Mouse (Mus musculus): Measurements from ENCODE around the gene Tbc1d13. TPM values are rescaled to one million over a fixed set of nuclear protein-coding genes. Genes with fewer than 3 reads are reported as not detected.

The Tbc1d13 gene
- total RNA-seq, 2 experiments from 2014 or later, result 12.9 to 17.5 TPM

DNA sequence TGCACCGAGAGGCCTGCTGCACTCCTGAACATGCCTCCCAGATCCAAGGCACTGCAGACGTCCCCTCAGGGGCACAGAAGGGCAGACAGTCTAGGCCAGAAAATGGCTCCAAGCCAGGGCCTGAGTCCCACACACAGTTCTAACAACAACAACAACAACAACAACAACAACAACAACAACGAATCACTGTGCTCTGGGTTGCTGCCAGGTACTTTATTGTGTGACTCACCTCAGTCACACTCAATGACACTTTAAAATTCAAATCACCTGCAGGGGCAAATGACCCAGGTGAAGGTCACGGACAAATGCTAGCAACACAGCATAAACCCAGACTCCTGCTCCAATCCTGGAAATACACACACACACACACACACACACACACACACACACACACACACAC lies 64.5 kb downstream of the Tbc1d13 start:
- no peak for TF ChIP-seq CTCF (IDR thresholded peaks at IDR 0.05)
- Histone ChIP-seq H3K4me3 (no peak overlapping the region), H3K27ac (no peak overlapping the region)
- no peak for DNase-seq
- intact Hi-C loops (cut with DNase I), result no loop called here

DNA sequence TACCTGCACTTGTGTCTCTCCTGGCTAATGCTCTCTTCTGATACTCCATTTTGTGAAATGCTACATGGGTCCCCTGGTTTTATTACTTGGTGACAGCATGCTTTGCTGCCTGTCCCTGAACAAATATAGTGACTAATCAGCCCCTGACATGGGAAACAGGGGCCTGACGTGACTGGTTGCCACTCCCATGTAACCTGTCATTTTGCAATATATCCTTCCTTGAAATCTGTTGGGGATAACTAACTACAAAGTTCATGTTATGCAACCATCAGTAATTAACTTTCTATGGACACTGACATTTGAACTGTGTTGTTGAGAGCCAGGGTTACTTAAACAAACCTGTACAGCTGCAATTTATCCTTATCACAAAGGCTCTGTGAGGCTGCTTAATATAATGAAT lies 66.4 kb downstream of the Tbc1d13 start:
- no peak overlapping the region for H3K4me3 ChIP-seq
- H3K27ac ChIP-seq, result peak overlapping the region; percentile 41; the same call in 1 of the 2 replicates
- intact Hi-C loops (cut with DNase I), result no loop called here
- DNase-seq, result no peak
- TF ChIP-seq CTCF (IDR thresholded peaks at IDR 0.05), result no peak

DNA sequence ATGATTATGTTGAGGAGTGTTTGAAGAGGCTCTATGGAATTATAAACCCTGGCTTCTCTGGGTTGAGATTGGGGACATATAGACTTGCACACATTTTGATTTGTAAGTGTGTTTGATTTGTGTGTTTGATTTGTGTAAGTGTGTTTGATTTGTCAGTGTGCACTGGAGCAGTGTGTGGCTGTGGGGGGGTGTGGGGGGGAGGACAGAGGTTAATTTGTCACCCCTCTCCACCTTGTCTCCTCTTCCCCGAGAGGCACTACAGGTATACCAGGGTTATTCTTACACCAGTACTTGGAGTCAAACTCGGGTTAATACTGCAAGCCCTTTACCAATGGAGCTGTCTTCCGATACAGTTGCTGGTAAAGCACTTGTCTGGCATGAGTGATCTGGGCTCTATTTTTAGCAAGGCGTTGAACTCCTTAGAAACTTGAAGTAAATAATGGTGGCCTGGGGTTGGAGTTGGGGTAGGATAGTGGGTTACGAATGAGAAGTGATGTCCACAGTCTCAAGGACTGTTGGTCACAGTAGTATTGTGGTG lies 66.9 kb downstream of the Tbc1d13 start:
- intact Hi-C loops (cut with DNase I), result no loop called here
- DNase-seq, result no peak
- no peak for TF ChIP-seq CTCF (IDR thresholded peaks at IDR 0.05)
- H3K27ac ChIP-seq, result peak overlapping the region; percentile 41
- no peak overlapping the region for H3K4me3 ChIP-seq

Other genes starting within 250 kb of the Tbc1d13 start
- gene Odf2, start 244.5 kb upstream of the Tbc1d13 start, total RNA-seq (2021), result 10 to 100 TPM; 11.9 to 12.7 TPM
- gene Gle1, start 198.3 kb upstream of the Tbc1d13 start, total RNA-seq (2021), result 10 to 100 TPM; 23.2 to 28.3 TPM
- 10 to 100 TPM; 41.8 to 62.1 TPM for gene Sptan1, start 168.2 kb upstream of the Tbc1d13 start, total RNA-seq (2021)
- 1 to 10 TPM; 4.4 to 5.0 TPM for gene Wdr34, start 84.9 kb upstream of the Tbc1d13 start, total RNA-seq (2021)
- gene Set, start 76.4 kb upstream of the Tbc1d13 start, total RNA-seq (2021), result 100 to 1,000 TPM in 1 of 2 experiments, 10 to 100 TPM in 1; 93.8 to 110 TPM
- gene Pkn3, start 56.1 kb upstream of the Tbc1d13 start, total RNA-seq (2021), result 1 to 10 TPM; 3.6 to 4.1 TPM
- 1 to 10 TPM; 2.0 to 3.5 TPM for gene Zdhhc12, start 40.1 kb upstream of the Tbc1d13 start, total RNA-seq (2021)
- 10 to 100 TPM; 23.1 to 25.2 TPM for gene Zer1, start 9.2 kb upstream of the Tbc1d13 start, total RNA-seq (2021)
- gene Endog, start 37.7 kb downstream of the Tbc1d13 start, total RNA-seq (2021), result 10 to 100 TPM; 50.8 to 67.6 TPM
- 1 to 10 TPM; 4.2 to 4.5 TPM for gene Spout1, start 44.7 kb downstream of the Tbc1d13 start, total RNA-seq (2021)
- 10 to 100 TPM; 23.4 to 30.3 TPM for gene Kyat1, start 72.1 kb downstream of the Tbc1d13 start, total RNA-seq (2021)
- 10 to 100 TPM; 19.6 to 37.9 TPM for gene Lrrc8a, start 104.0 kb downstream of the Tbc1d13 start, total RNA-seq (2021)
- gene Gm28035, start 106.8 kb downstream of the Tbc1d13 start, total RNA-seq (2021), result 1 to 10 TPM; 1.1 to 1.4 TPM
- 10 to 100 TPM; 27.8 to 34.5 TPM for gene Phyhd1, start 132.5 kb downstream of the Tbc1d13 start, total RNA-seq (2021)
- 1 to 10 TPM in 1 of 2 experiments, not detected in 1; 1.8 TPM for gene Gm28038, start 147.3 kb downstream of the Tbc1d13 start, total RNA-seq (2021)
- gene Dolk, start 152.6 kb downstream of the Tbc1d13 start, total RNA-seq (2021), result 10 to 100 TPM; 20.2 to 21.0 TPM
- gene Nup188, start 152.7 kb downstream of the Tbc1d13 start, total RNA-seq (2021), result 1 to 10 TPM; 8.4 to 9.9 TPM
- 10 to 100 TPM; 12.7 to 18.8 TPM for gene Sh3glb2, start 225.6 kb downstream of the Tbc1d13 start, total RNA-seq (2021)
- 10 to 100 TPM; 15.5 to 39.0 TPM for gene Miga2, start 230.5 kb downstream of the Tbc1d13 start, total RNA-seq (2021)